Mouse (Mus musculus) brain, adult 2 months (tissue): ENCODE results near the gene Srp9.

Experiments
- DNase-seq: peaks from one replicate; pipeline ENCODE4 v3.0.0; 2011; ENCODE audit warnings: low read depth, low spot score

Srp9 gene

GRCm38 (mm10) chr1:182124506-182124905, at the start of gene Srp9:
Srp9 (plus strand) TSS chr1:182124737.
- DNase-seq: peak; percentile 98

DNA sequence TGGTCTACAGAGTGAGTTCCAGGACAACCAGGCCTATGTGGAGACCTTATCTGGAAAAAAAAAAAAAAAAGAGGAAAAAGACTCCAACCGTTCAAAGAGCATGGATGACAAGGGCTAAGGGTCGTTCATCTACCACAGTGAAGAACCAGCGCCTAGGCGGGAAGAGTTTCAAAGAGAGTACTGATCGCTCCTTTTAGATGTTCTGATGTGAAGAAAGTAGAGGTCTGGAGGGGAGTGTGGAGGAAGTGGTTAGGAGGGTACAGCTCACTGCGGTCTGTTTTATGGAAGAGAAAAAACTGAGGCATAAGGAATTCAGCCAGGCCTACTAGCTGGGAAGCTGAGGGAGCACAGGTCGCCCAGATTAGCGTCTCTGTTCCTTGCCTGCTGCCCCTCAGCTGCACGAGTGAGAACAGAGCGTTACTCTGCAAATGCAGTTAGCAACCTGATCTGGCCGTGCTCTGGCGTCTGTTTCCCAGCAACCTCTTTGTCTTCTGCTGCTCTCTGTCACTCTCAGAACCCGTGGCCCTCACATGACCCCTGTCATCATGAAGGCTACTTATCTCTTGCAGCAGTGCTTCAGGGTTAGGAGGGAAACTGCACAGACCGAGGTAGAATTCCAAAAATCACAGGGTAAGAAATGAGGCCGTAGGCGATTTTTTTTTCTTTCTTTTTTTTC, 42.7 kb upstream of the Srp9 start:
- DNase-seq: peak; percentile 61

DNA sequence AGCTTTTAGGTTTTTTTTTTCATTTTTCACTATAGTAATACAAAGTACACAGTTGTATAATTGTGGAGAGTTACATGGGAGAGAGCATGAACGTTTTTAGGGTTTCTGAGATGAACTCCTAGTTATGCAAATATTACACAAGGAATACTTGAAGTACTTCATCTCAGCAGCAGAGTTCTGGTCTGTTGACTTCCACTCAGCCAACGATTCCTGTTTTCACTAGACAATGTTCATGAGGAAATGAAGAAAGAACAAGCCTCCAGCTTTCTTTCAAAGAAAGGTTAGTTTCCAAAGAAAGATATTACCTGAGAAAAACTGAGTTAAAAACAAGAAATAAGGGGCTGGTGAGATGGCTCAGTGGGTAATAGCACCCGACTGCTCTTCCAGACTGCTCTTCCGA, 41.1 kb upstream of the Srp9 start:
- no peak for DNase-seq

DNA sequence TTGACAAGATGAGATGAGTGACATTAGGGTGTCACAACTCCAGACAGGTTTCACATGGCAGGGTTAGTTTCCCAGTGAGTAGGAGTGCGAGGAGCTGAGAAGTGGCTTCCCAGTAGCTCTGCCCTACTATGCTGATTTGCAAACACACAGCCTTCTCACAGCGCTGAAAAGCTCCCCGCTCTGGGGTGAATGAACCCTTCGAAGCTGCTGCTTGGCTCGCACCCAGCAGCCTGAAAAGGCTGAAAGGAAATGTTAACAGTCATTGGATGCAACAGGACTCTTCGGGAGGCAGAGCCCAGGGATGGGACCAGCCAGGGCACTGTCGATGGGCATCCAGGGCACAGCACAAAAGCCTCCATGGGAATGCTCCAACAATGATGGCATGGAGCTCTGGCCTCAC, 37.8 kb upstream of the Srp9 start:
- peak; percentile 72 for DNase-seq

DNA sequence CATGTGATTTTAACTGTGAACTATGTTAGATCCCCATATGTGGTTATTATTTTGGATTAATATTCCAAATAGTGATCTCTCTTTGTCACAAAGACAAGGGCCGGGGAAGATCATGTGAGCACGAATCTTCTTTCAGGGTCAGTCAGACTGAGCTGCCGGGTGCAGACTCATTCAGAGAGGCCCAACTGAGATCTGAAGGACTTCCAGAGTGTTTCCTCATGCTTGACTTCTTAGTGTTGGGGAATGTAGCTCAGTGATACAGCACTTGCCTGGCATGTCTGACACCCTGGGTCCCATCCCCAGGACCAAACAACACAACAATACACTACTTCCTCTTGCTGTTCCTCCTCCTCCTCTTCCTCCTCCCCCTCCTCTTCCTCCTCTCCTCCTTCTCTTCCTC, 37.2 kb upstream of the Srp9 start:
- no peak for DNase-seq

GRCm38 (mm10) chr1:182087753-182088633, 36.5 kb upstream of the Srp9 start:
- DNase-seq: no peak

GRCm38 (mm10) chr1:182088844-182089418, 35.6 kb upstream of the Srp9 start:
- DNase-seq: peak; percentile 60

DNA sequence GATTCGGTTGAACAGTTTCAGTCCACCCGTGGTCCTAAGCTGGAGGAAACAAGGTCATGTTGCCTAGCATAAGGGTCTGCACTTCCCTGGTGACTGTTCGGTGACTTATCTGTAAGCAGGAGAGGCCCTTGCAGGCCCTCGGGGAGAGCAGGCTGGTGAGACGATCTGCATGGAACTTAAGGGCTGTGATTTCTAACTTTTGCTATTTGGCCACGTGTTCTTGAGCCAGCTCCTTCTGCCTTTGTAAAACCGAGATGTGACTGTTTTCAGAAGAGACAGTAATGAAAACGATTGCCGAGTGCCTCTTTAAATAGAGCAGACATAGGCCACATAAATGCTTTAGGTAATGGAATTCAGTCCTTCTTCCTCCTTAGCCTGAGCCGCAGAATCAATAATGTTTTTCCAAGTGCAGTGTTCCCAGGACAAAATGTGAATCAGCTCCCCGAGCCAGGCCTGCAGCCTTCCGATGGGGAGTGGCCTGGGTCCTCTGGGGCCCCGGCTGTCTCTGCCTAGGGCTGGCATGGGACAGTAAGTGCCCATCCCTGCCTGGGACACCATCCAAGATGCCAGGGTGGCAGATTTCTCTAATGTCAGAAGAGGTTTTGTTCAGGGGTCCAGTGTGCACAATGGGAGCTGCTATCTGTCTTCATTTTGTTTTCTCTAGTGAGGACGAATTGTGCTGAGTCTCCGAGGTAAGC, 34.8 kb upstream of the Srp9 start:
- DNase-seq: no peak

DNA sequence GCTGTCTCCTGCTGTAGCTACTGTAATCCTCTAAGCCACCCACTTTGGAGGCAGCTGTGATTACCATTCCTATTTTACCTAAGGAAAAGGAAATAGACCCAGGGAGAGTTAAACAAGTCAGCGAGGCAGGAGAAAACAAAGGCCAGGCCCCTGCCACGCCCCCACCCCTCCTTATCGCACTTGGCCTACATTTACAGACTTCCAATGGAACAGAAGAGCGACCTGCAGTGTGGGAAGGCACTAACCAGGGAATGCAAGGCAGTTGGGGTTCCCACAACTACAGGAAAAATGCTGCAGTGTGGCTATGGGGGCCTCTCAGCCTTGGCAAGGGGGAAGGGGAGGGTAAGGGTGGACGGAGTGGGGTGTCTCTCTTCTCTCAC, 34.2 kb upstream of the Srp9 start:
- no peak for DNase-seq

- no peak for DNase-seq
Observed at GRCm38 (mm10) chr1:182091261-182091660, 33.3 kb upstream of the Srp9 start.

- no peak for DNase-seq
Observed at GRCm38 (mm10) chr1:182091746-182092412, 32.7 kb upstream of the Srp9 start.

DNA sequence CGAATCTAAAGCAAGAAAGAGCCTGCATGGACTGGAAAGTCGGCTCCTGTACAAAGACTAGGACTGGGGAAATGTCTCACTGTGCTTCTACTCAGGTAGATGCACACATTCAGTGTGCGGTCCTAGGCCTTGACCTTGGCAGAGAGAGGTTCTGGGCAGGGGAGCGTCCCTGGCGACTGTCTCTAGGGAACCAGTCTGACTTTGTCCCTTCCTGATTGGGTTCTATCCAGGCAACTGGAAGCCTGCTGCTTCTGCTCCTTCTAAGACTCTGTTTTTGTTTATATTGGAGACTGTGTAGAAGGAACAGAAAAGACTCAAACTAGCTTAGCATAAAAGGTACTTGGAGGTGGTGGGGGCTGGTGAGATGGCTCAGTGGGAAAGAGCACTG, 32.1 kb upstream of the Srp9 start:
- no peak for DNase-seq

GRCm38 (mm10) chr1:182093407-182093806, 31.1 kb upstream of the Srp9 start:
- DNase-seq: no peak

DNA sequence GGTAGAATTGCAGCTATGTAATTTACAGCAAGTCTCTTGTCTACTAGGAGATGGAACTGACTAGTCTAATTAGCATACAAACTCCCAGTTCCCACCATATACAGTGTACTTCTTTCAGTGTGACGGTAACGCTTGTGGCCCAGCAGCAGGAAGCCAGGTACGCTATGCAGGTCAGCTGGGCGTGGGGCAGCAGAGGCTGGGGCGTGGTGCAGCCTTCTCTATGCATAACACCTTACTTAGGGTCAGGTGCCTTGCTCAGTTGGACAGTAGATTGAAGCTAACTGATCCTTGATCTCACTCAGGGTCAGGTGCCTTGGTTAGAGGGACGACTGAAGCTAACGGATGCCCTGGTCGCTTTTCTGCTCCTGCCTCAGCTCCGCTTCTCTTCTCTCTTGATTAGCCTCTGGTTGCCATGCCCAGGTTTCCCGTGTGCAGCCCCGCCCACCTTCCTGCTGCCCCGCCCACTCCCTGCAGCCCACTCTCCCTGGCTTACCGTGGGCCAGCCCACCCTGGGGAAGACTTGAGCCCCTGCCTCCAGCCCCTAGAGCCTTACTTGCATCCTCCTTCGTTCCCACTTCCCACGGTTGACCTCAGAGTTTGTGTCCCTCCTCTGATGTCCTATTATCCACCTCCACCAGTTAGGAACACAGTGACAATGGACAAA, 29.9 kb upstream of the Srp9 start:
- DNase-seq: no peak

DNA sequence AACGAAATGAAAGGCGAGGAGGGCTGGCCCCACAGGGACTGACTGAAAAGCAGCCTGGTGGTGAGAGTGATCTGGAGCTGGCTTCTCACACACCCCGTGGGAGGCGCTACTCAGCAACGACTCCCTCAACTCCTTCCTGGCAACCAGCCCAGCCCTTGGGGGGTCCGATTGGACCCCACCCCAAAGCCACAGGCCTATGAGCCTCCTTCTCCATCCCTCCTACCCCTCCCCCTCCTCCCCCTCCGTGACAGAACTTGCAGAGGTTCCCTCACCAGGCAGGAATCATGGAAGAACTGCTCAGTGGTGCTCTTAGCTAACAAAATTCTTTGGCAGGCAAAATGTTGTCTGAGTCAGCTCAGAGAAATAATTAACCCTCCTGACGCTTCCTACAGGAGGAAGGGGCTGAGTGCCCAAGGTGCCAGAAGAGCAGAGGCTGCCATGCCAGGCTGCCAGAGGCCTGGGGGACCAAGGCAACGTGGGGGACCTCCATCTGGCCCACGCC, 29.2 kb upstream of the Srp9 start:
- DNase-seq: peak; percentile 64

DNA sequence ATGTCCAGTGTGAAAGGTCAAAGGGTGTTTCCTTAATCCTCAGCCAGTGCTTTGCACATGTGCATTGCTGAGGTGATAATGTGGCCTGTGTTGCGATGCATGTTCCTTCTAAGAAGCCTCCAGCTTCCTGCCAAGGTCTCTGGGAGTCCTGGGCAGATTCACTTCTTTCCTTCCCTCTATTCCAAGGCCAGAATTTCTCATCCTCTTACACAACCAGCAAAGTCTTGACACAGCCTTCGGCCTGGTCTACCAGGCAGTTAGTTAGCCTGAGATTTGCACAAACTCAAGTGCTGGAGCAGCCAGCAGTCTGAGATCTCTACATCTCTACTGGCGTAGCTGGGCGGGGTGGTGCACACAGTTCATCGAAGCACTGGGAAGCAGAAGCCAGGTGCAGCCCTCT, 27.8 kb upstream of the Srp9 start:
- DNase-seq: no peak

GRCm38 (mm10) chr1:182099062-182099461, 25.5 kb upstream of the Srp9 start:
- DNase-seq: no peak

DNA sequence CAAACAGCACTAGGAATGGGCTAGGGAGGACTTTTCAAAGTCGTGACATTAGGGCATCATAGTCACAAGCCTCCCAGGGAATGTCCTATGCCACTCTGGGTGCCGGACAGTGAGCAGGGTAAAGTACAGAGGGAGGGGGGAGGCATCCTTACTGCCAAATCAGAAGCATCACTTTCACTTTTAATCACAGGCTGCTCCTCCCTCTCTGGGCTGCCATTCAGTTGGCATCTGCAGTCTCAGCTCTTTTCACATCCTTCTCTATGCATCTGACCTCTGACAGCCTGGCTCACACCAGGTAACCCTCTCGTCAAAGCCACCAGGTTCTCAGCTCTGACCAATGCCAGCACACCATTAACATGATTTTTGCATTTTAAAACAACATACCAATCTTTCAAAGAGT, 24.1 kb upstream of the Srp9 start:
- no peak for DNase-seq

- no peak for DNase-seq
Observed at GRCm38 (mm10) chr1:182101468-182101867, 23.1 kb upstream of the Srp9 start.

DNA sequence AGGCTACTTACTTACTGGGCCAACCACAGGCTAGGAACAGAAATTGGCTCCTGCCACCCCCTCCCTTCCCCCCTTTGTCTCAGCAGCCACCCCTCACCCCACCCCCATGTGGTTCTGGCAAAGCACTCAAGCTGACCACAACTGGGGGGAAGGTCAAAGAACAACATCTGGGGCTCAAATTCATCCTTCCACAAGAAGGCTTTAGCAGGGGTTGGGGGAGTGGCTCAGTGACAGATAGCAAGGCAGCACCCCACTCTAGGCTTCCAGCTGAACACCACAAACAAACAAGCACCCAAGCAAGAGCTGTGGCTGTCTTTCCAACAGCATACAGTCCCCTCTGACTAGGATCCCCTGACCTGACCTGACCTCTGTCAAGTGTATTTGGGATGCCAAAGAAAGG, 21.8 kb upstream of the Srp9 start:
- DNase-seq: no peak

- DNase-seq: no peak
Observed at GRCm38 (mm10) chr1:182103436-182103835, 21.1 kb upstream of the Srp9 start.
